Mouse (Mus musculus) liver, postnatal 0 days (tissue): ENCODE data around the gene Srrt.

Experiments used
- CTCF ChIP-seq: sonication (generic); IDR thresholded peaks from 2 replicates; pipeline ENCODE4 v1.5.1; 2016; ENCODE audit warnings: antibody characterized with exemption, low read depth
- EP300 ChIP-seq: IDR thresholded peaks from 2 replicates; pipeline ENCODE4 v1.6.1; 2016; ENCODE audit warnings: antibody characterized with exemption, low read depth, mild to moderate bottlenecking

- TF ChIP-seq CTCF: no peak
- TF ChIP-seq EP300: no peak
Observed at GRCm38 (mm10) chr5:137337190-137337589, 29.7 kb upstream of the Srrt start.
